Mouse (Mus musculus) layer of hippocampus, adult 8-10 months (tissue): Measurements from ENCODE around the gene Tctex1d1. TPM values are rescaled to one million over a fixed set of nuclear protein-coding genes. Genes with fewer than 3 reads are reported as not detected.
A peak's percentile ranks its signal among the peaks of the same experiment; 100 is the strongest.

ENCODE experiments used
- DNase-seq, 2 experiments: peaks; one replicate each; pipeline ENCODE4 v3.0.0; 2022; ENCODE audit warnings: low spot score in 2 of 2
- total RNA-seq, 4 experiments: library from RNA; stranded (reverse); gene quantifications; 2 replicates each; pipeline ENCODE4 v1.2.4; 2022

Gene Tctex1d1
- total RNA-seq, 4 experiments from 2014 or later, result 0.37 to 1.3 (median 0.55) TPM; not detected in 1

GRCm38 (mm10) chr4:102988526-102988925 lies 10.1 kb downstream of the Tctex1d1 start:
- DNase-seq, result no peak

- DNase-seq, result no peak
These were observed 11.0 kb downstream of the Tctex1d1 start for GRCm38 (mm10) chr4:102989391-102989790.

GRCm38 (mm10) chr4:102990016-102990415 lies 11.6 kb downstream of the Tctex1d1 start:
- no peak for DNase-seq

GRCm38 (mm10) chr4:102990595-102991340 lies 12.4 kb downstream of the Tctex1d1 start:
- no peak for DNase-seq

GRCm38 (mm10) chr4:102991685-102992084 lies 13.3 kb downstream of the Tctex1d1 start:
- no peak for DNase-seq

- DNase-seq, result no peak
These were observed 26.3 kb downstream of the Tctex1d1 start for GRCm38 (mm10) chr4:103004681-103005080.

- no peak for DNase-seq
These were observed 27.0 kb downstream of the Tctex1d1 start for GRCm38 (mm10) chr4:103005190-103005945.

GRCm38 (mm10) chr4:103006266-103006665 lies 27.9 kb downstream of the Tctex1d1 start:
- no peak for DNase-seq

GRCm38 (mm10) chr4:103006943-103007418 lies 28.6 kb downstream of the Tctex1d1 start:
- no peak for DNase-seq

- no peak for DNase-seq
These were observed 32.3 kb downstream of the Tctex1d1 start for GRCm38 (mm10) chr4:103010734-103011133.

- DNase-seq, result no peak
These were observed 33.4 kb downstream of the Tctex1d1 start for GRCm38 (mm10) chr4:103011823-103012222.

GRCm38 (mm10) chr4:103013490-103013889 lies 35.1 kb downstream of the Tctex1d1 start:
- DNase-seq, result no peak

- DNase-seq, result no peak
These were observed 48.2 kb downstream of the Tctex1d1 start, which contains the start of gene Insl5 for GRCm38 (mm10) chr4:103026621-103027020. Gene Insl5, minus strand, starts transcription at chr4:103026842.

GRCm38 (mm10) chr4:103027745-103028144 lies 49.3 kb downstream of the Tctex1d1 start:
- no peak for DNase-seq

GRCm38 (mm10) chr4:103028177-103029088 lies 50.0 kb downstream of the Tctex1d1 start:
- DNase-seq, result no peak

- DNase-seq, result no peak
These were observed 60.9 kb downstream of the Tctex1d1 start for GRCm38 (mm10) chr4:103039103-103039837.

- no peak for DNase-seq
These were observed 61.4 kb downstream of the Tctex1d1 start for GRCm38 (mm10) chr4:103039838-103040191.

GRCm38 (mm10) chr4:103042997-103043396 lies 64.6 kb downstream of the Tctex1d1 start:
- DNase-seq, result no peak

GRCm38 (mm10) chr4:103048046-103048445 lies 69.6 kb downstream of the Tctex1d1 start:
- peak in 1 of 2 experiments; percentile 9 for DNase-seq
